Mouse (Mus musculus): ENCODE measurements around the gene 3110082I17Rik.

3110082I17Rik gene

DNA sequence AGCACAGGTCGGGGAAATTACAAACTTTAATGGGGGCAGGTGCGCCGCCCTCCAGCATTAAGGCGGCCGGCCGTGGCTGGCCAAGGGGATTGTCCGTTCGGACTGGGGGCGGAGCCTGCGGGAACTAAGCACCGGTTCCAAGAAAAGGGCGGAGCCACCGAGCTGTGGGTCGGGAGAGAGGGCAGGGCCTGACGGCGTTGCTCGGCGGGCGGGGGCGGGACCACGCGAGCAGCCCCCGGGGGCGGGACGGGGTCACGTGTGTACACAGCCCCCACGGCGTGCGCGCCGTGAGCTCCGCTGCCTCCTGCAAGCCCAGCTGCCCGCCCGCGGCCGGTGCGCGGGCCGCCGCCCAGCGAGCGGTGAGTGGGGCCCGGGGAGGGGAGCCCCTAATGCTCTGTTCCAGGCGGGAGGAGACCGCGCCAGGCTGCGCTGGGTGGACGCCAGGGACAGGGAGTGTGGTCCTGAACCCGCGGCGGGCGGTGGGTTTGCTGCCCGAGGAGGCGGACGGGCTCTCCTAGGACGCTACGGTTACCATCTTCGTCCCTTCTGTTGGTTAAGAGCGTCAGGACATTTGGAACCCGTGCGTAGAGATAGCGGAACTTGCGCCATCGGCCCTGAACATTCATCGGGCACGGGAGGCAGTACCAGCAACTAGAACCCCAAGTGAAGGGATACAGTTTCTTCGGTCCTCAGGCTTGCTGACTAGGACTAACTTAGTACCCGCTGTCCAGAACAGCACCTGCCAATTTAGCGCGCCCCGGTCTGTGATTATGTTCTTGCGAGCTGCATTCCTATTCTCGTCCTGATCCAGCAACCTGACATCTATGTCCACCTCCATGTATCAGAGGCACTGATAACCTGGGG, 79.7 kb downstream of the 3110082I17Rik start:
- peak; percentile 88 for DNase-seq (ENCODE audit: low read depth, low spot score)

DNA sequence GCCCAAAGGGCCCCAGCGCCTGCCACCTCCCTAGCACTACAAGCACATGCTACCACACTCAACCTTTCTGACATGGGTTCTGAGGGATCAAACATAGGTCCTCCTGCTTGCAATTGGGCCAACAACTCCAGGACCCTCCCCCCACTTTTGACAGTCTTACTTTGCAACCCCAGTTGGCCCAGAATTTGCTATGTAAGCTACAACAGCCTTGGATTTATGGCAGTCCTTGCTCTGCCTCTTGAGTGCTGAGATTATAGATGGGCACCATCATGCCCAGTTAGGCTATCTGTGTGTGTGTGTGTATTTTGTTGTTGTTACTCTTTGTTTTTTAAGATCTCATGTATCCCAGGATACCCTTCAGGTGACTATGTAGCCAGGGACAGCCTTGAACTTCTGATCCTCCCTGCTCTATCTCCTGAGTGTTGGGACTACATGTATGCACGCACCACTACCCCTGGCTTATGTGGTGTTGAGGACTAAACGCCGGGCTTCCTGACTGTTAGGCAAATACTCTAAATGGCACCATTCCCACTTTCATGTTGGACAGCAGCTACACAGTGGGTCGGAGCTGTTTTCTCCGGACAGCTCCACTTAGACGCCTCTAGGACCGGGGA, 80.4 kb downstream of the 3110082I17Rik start:
- DNase-seq (ENCODE audit: low read depth, low spot score) = no peak

DNA sequence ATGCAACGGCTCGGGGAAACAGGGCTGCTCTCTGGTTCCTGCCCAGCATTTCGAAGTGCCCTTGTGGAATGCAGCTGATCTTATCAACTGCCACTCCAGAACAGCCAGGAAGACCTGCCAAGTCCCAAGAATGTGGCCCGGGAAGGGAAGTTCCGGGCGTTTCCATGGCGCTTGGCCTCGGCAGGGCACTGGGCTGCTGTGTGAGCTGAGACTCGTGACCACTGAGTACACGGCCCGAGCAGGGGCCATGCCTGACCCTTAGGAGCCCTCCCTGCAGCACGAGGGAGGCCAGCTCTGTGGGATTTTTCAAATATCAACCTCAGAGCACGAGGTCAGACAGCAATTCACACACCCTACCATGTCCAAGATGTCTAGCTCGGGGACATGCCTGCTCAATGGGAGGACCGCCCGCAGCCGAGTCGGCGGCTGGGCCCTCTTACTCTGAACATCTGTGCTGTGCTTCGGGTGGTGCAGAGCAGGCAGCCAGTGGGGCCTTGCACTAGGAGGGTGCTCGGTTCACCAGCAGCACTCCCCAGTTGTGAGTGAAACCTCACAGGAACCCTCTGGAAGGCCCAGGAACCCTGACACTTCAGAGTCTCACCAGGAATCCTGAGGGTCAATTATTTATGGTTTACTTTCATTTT, 81.2 kb downstream of the 3110082I17Rik start:
- DNase-seq (ENCODE audit: low read depth, low spot score) = peak; percentile 36

DNA sequence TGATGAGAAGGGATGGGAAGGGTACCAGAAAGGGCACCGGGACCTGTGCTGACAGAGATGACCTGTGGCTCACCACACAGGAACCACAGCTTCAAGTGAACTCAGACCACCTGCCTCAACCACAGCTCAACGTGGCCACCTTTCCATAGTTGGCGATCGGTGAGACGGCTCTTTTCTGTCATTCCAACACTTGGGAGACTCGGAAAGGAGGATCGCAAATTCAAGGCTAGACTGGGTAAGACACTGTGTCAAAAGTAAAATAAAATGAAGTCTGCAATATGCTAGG, 82.1 kb downstream of the 3110082I17Rik start:
- no peak for DNase-seq (ENCODE audit: low read depth, low spot score)

DNA sequence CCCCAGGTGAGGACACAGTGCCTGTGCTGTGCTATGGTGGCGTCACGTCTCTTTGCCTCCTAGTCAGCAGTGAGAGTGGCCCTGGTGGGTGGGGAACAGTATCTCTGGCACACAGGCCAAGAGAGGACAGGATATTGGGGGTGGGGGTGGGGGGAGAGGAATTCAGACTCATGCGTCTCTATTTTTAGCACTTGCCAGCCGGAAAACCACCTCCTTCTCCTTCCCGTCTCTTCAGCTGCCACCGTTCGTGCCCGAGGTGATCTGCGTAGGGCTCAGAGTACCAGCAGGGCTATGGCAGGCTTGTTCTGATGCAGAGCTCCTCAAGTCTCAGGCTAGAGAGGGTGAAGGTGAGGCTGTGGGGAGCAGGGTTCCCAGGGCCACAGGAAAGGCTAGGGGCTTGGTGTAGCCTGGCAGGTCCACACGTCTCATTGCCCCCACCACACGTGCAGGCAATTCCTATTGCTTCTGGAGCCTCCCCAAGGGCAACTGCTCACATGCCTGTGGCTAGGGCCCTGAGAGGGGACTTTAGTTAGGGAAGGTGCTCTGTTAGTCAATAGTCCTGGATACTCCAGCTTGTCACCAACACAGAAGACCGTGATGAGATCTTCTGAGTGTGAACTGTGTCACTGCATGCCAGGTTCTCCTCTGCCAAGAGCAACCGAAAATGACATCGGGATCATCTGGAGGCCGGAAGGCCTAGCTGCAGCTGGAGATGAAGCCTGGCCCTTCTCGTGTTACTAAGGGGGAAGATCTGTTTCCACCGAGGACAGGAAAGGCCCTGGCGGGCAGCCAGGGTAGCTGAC, 82.7 kb downstream of the 3110082I17Rik start, which contains the start of gene Gpr146:
Gene Gpr146, plus strand, starts transcription at position 230 of the 803 bp plus-strand sequence.
- DNase-seq (ENCODE audit: low read depth, low spot score) = no peak

DNA sequence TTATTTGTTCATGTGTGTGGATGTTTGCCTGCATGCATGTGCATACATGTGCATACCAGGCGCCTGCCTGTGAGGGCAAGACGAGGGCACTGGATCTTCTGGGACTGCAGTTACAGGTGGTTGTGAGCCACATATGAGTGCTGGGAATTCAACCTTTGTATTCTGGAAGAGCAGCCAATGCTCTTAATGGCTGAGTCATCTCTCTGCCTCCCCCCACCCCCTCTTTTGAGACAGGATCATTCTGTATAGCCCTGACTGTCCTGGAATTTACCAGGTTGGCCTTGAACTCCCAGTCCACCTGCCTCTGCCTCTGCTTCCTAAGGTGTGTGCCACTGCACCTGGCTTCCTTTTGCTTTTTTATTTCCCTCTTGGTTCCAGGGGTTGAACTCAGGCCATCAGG, 85.5 kb downstream of the 3110082I17Rik start:
- peak; percentile 58 for DNase-seq (ENCODE audit: low read depth, low spot score)

DNA sequence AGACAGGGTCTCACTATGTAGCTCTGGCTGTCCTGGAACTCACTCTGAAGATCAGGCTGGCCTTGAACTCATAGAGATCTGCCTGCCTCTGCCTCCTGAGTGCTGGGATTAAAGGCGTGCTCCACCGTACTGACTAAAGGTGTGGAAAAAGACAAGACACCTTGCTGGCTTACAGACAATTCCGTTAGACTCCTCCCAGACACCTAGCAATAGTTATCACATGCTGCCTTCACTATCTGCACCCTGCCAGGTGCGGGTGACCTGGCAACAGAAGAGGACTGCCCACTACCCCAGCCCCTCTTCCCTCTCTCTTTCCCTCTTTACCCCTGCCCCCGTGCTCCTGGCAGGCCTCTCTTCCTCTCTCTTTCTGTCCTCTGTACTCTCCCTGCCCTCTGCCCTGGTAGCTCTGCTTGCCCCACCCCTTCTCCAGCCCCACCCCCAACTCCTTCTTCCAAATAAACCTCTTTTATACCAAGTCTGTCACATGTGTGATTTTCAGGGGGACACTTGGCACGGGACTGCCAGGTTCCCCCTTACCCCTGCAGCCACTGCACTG, 86.4 kb downstream of the 3110082I17Rik start:
- no peak for DNase-seq (ENCODE audit: low read depth, low spot score)

DNA sequence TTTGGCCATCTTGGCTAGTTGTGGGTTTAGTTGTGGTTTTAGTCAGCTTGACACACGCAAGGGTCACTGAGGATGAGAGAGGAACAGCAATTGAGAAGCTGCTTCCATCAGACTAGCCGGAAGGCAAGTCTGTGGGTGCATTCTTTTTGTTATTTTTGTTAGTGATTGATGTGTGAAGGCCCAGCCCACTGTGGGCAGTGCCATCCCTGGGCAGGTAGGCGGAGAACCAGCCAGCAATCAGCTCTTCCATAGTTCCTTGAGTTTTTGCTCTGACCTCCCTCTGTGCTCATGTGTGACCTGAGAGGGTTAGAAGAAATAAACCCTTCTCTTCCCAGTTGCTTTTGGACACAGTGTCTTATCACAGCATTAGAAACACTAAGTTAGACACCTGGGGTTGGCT, 87.2 kb downstream of the 3110082I17Rik start:
- DNase-seq (ENCODE audit: low read depth, low spot score) = no peak

DNA sequence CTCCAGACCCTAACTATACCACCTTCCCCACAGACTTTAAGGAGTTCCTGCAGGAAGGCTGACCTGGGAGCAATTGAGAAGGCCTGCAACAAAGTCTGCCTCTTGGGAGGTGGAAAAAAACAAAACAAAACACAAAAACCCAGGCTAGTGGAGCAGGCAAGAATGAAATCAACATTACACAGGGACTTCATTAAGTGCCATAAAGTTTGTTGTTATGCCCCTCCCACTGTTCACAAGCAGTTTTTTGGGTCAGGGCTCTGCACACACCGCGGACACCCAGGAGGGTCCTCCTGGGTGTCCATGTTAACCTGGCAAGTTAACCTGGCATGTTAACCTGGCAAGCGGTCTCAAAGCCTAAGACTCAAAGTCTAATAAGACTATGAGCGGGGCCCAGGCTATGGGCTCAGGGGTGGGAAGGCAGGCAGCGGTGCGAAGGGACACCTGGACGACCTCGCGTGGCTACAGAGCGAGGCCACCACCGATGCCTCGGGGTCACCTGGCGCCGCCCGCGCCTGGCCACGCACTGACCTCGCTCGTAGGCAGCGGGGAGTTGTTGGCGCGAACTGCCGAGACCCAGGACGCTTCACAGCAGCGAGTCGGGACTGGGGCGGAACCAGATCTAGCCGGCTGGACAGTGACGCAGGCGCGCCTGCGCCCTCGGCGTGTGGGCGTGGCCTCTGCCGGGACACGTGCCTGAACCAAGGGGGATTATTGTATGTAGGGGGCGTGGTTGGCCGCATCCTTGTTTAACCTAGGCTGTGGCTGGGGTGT, 88.5 kb downstream of the 3110082I17Rik start:
- peak; percentile 93 for DNase-seq (ENCODE audit: low read depth, low spot score)

DNA sequence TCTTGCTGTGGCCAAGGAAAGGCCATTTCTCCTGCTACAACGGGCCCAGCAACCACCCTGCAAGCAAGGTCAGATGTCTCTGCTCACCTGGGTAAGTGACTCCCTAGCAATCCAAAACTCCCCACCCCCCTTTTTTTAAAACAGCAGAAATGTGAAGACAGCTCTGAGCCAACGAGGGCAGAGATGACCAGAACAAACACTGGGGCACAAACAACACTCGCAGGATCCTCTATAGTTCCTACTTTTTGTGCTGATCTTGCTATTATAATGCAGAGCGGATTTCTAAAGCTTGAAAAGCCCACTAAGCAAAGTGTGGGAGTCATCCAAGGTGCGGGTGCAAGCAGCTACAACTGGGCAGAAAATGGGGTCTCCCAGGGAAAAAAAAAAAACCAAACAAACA, 89.2 kb downstream of the 3110082I17Rik start:
- no peak for DNase-seq (ENCODE audit: low read depth, low spot score)

DNA sequence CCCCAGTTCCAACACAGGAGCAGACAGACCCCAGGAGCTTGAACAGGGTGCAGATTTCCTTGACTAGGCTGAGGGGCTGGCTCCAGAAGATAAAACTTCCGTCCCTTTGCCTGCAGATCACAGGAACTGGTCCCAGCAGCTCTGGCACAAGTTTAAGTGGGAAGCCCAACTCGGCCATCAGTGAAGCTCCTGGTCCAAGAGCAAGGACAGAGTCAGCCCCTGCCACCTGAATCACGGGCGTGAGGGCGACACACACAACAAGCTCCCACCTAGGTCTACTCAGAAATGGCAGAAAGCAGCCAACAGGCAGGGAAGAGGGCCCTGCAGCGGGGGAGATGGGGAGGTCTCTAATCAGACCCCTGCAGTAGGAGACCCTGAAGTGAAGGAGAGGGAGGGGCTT, 90.0 kb downstream of the 3110082I17Rik start:
- DNase-seq (ENCODE audit: low read depth, low spot score) = no peak

DNA sequence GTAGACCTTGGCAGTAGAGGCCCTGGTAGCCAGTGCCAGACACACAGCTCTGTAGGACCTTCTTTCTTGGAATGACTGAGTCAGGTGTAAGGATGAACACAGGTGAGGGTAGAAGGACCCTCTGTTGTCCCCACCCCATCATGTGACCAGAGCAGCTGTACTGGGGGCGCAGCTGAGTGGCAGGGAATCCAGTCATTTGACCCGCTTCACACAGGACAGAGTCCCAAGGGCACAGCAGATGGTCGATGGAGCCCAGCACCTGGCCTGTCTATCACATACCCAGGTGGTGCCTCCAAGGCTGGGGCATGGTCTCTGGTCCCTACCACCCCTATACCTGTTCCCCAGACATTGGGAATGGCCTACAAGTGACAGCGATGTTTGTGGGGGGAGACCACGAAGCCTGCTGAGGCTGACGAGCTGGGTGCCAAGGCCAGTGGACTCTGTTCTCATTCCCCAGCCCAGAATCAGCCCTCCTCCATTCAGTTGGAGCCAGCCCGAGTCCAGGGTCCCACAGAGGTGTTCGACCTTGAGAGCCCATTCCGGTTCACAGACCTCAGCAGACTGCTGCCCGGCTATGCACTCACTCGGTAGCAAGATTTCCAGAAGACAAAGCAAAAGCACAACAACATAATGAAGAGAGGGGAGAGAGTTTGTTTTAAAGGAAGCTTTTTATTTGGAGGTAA, 91.5 kb downstream of the 3110082I17Rik start:
- DNase-seq (ENCODE audit: low read depth, low spot score) = no peak

DNA sequence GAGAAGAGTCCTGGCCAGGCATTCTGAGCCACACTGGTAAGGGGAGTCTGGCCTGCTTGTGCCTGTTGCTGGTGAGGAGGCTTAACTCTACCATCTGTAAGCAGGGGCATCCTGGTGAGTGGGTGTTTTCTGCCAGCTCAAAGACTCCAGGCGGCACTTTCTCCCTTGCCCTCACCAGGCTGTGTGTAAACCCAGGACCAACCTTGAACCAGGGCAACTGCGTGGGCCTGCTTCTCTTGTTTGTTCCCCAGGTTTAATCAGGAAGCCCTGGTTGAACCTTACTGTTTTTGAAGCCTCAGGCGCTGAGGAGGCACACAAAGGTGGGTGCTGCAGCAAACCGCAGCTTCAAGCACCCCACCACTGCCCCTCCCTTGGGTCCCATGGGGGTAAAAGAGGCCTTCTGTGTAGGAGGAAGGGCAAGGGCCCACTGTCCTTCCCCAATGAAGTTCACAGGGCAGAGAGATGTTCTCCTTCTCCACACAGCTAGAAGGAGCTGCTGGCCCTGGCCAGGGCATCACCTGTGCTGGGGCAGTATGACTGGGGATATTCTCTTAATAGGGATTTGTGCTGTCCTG, 92.4 kb downstream of the 3110082I17Rik start:
- DNase-seq (ENCODE audit: low read depth, low spot score) = no peak

DNA sequence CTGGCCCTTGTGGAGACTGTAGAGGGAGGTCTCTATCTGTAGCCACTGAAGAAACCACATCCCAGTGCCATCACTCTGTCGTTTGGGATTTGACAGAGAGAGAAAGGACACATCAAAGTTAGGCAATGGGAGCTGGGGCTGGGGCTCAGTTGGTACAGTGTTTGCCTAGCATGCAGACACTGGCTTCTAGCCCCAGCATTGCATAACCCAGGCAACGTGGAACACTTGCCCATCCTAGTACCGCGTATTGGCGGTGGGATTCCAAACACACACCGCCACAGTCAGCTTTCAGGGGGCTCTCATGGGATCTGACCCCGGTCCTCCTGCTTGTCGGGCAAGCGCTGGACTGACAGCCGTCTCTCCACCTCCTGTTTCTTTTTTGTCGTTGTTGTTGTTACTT, 93.8 kb downstream of the 3110082I17Rik start:
- DNase-seq (ENCODE audit: low read depth, low spot score) = no peak

DNA sequence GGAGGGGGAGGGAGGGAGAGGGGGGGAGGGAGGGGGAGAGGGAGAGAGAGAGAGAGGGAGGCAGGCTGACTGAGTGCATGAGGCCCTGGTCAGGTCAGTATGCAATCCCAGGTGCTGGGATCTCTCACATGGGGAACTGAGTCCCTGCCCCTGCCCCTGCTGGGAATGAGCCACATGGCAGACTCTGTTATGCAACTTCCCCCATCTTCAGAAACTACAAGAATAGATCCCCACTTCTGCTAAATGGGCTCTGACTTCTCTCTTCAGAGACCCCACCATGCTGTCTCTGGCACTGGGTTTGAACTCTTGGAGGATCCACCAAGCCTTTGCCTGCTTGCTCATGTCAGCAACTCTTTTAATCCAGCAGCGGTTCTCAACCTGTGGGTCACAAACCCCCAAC, 94.5 kb downstream of the 3110082I17Rik start:
- DNase-seq (ENCODE audit: low read depth, low spot score) = no peak

DNA sequence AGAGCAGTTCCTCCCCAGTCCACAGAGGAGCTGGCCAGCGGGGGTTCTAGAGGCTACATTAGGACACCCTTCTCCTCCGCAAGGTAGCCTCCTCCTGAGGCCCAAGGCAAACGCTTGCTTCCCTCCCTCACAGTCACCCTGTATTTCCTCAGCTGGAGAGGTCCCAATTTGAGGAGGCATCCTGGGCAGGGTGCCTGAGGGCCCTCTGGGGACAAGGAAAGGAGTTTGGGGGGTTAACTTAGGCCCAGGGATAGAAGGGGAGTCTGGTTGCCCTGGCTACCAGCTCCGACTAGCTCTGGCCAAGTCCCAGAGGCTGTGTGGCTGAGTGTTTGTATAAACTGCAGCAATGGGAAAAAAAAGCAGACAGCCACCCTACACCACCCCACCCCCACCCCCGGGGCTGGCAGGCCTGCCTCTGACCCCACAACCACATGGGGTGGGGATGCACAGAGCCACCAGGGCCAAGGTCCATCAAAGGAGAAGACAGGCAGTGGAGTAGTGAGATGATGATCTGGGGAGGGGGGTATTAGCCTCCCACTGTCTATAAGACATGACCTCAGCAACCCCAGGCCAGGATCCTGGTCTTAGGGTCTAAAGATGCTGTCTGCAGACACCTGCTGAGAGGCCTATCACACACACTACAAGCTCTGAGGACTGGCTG, 95.3 kb downstream of the 3110082I17Rik start:
- no peak for DNase-seq (ENCODE audit: low read depth, low spot score)

DNA sequence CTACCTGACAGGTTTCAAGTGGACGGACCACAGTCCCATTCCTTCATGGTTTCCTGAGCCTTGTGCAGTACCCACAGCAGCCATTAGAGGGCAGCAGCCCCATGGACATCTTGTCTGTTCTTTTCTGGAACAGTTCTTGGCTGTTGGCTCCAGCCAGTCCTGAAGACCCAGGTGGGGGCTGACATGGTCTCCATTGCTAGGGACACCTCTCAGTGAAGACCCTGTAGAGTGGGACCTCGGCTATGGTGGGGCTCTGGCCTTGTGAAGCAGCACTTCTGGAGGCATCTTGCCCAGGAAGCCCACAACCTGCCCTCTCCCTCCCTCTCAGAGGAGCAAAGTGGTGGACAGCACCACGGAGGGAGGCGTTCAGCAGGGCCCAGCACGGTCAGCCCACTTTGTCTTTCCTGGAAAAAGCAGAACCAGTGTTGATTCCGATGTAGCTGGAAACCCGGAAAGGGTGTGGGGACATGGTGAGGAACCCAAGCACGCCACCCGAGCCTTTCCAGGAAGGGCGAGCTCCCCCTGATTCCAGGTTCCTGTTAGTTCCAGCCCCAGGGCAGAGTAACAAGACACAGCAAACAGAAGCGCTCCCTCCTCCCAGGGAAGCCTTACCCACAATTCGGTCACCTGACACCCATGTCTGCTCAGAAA, 95.9 kb downstream of the 3110082I17Rik start:
- DNase-seq (ENCODE audit: low read depth, low spot score) = peak; percentile 81

DNA sequence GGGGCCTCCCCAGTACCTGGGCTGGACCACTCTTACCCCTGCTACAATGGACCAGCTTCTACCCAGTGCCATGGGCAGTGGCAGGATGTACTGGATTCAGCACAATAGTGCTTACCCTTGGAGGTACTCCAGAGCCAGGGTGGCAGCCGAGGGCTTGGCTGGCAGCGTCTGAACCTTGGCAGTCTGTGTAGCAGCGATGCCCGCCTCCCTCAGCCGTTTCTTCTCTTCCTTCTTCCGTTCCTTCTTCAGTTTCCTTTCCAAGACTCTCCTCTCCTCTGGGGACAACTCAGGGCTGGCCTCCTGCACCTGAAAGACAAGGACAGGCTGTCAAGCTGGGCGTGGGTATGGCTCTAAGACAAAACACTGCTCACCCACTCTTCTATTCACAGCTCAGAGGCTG, 96.5 kb downstream of the 3110082I17Rik start:
- no peak for DNase-seq (ENCODE audit: low read depth, low spot score)

DNA sequence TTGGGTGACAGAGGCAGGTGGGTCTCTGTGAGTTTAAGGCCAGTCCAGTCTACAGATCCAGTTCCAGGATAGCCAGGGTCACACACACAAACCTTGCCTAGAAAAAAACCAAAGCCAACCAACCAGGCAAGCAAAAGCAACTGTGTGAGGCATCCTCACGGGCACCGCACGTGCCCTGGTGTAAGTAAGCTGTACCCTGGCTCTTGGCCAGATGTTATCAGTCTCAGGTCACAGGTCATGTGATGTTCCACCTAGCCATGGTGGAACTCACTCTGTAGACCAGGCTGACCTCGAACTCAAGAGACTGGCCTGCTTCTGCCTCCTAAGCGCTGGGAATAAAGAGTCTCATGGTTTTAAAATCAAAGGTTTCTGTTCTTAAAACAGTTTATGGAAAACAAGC, 101.1 kb downstream of the 3110082I17Rik start:
- DNase-seq (ENCODE audit: low read depth, low spot score) = no peak

Data from R1 (cell line).